Mouse (Mus musculus) ovary, postnatal 36 days (tissue): Measurements from ENCODE around the gene Cdc34b.
"Not testable (repeated sequence)": the region's sequence is repeated elsewhere in the genome, so short reads cannot be mapped to it uniquely, and the experiment has no call there.

Source experiments
- DNase-seq: peaks from one replicate; pipeline ENCODE4 v3.0.0; 2022; ENCODE audit warnings: low spot score, mixed read lengths

Gene Cdc34b

GRCm38 (mm10) chr11:94741732-94742272 is at the start of gene Cdc34b:
Cdc34b (plus strand) TSS chr11:94741782.
- DNase-seq, result no peak

- not testable (repeated sequence) for DNase-seq
Observed at GRCm38 (mm10) chr11:94692502-94692901, 49.1 kb upstream of the Cdc34b start.

GRCm38 (mm10) chr11:94695508-94695907 is 46.1 kb upstream of the Cdc34b start:
- no peak for DNase-seq

GRCm38 (mm10) chr11:94697140-94697539 is 44.4 kb upstream of the Cdc34b start:
- DNase-seq, result no peak

DNA sequence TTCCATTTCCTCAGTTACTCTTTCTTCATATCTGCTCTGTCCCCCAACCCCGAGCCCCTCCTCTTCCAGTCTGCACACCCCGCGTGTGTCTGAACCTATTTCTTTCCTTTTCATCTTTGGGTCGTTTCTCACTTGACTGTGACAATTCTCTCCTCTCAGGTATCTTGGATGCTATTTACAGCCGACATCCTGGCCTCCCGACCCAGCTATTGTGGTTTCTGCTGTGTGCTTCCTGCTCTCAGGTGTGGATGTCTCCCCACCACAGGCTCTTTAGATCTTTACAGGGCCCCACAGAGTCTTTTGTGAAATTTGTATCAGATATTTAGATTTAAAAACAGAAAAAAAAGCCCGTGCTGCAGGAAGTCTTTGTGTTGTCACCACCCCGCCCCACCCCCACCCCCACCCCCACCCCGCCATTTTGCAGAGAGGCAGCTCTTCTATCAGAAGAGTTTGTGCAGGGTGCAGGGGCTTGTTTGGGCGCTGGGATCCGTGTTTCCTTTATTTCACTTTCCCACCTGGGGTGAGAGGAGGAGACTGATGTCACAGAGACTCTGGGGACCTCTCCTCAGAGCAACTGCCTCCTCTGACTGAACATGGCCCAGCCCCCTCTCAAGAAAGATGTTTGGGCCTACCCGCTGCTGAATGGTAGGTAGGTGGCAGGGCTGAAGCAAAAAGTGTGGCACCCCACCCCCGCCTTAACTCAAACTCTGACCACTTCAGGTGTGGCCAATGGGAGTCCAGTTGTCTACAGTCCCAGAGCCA is 43.7 kb upstream of the Cdc34b start:
- DNase-seq, result no peak

- DNase-seq, result no peak
Observed at GRCm38 (mm10) chr11:94699399-94699798, 42.2 kb upstream of the Cdc34b start.

DNA sequence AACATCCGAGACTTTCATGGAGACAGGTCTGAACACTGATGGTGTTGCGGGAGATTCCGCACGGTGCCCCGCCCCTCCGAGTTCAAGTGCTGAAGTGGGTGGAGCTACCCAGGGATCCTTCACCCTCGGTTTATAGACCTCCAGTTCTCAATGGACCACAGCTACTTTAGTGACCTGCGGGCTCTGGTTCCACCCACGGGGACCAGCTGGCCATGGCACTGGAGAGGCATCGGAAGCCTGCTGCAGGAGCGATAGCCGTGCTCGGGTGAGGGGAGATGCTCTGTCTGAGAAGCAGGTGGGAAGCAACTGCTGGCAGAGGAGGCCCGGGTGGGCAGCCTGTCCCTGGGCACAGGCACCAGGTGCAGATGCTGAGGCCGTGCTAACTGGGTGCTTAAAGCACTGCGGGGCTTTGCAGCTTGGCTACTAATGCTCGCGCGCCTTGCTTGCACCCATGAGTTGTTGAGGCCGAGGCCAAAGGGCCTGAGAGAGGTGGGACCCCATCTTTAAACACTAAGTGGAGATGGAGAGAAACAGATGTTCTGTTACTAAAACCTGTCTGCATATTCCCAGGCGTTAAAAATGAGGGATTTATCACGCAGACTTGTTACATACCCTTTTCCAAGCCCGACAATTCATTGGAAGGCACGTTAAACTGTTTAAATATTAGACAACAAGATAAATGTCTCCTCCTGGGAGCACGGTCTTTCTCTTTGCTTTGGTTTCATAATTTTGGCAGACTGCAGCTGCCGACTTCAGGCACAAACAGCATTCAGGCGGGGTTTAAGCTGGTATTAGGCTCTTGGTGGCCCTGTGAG is 40.0 kb upstream of the Cdc34b start:
- no peak for DNase-seq

GRCm38 (mm10) chr11:94702216-94702610 is 39.4 kb upstream of the Cdc34b start:
- DNase-seq, result no peak

DNA sequence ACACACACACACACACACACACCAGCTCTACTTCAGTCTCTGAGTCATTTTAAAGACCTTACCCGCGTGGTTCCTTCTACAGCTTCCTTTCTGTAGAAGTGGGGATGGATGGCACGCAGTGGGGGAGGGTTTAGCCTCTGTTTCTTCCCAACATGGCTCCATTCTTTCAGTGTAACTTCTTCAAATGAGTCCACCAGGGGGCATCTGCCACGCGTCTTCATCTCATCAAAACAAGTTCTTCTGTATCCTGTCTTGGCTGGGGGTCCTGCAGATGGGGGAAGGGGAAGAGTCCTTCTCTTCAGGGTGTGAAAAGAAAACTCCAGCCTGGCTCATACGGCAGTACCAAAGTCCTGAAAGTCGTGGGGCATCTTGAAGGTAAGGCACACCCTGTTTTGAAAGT is 37.6 kb upstream of the Cdc34b start:
- DNase-seq, result no peak

- DNase-seq, result no peak
Observed at GRCm38 (mm10) chr11:94704472-94704871, 37.1 kb upstream of the Cdc34b start, which contains the start of gene Gm11541. Gm11541 (minus strand) TSS chr11:94704499.

DNA sequence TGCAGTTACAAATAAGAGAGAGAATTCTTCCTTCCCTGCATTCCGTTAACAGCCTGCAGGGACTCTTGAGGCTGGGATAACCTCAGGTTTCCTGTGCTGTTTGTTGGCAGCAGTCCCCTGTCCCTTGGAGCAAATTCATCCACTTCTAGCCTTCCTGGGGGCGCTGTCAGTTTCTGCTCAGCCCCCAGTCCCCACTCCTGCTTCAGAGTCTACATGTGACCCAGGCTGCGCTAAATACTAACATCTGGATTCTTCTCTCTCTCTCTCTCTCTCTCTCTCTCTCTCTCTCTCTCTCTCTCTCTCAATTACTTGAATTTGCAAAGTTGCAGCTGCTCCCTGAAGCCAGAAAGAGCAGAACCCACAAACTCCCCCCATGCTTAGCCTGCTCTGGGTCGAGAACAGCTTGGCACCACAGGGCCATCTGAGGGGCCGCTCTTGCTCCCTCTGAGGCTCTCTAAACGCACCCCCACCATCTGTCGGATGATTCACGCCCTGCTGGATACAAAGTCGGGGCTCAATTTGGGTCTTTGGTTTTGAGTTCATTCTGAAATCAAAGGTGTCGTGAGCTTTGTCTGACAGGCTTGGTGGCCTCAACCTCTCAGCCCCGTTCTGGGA is 28.2 kb upstream of the Cdc34b start:
- DNase-seq, result no peak

DNA sequence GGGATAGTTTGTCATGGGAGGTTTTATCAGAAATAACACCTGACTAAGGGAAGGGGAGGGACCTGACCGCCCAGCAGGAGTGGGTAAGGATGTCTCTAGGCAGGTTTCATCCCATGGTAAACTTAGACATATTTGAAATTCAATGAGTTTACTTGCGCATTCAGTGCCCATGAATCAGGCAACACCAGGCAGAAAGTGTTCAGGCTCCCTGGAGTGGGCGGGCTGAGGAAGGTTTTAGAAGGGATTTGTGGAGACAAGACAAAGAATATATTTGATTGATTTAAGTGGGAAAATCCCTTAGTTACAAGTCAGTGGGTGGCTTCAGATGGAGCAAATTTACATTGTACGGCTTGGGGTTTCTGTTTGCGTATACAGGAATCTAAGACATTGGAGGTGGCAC is 26.0 kb upstream of the Cdc34b start:
- DNase-seq, result no peak

DNA sequence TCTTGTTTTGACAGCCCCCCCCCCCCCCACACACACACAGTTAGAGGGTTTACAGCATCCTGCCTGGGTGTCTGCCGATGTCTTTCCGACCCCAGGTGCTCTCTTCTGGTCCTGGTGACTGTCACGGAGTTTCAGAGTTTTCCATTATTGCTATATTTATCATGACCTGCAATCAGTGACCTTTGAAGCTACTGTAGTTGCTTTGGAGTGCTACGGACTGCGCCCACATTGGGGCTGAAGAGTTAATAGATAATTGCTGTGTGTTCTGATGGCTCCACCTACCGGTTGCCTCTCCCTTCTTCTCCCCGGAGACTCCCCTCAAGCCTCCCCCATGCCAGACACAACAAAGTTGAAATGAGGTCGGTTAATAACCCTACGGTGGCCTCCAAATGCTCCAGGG is 24.8 kb upstream of the Cdc34b start:
- DNase-seq, result peak; percentile 50

DNA sequence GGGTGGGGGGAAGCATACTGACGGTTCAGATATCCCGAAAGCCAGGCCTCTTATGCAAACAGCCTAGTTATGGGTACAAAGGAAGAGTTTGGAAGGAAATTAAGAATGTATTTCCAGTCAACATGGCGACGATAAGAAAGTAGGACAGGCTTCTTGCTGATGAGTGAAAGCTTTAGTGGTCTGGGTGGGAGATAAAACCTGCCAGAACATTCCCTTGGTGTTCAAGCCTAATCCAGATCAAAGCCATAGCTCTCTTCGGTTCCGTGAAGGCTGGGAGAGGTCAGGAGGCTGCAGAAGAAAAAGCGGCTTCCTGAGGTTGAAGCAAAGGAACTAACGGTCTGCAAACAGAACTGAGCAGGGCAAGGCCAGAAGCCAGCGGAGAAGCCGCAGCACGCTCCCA is 24.3 kb upstream of the Cdc34b start:
- no peak for DNase-seq

- DNase-seq, result no peak
Observed at GRCm38 (mm10) chr11:94718113-94718909, 23.3 kb upstream of the Cdc34b start.

- DNase-seq, result no peak
Observed at GRCm38 (mm10) chr11:94719216-94719615, 22.4 kb upstream of the Cdc34b start.

- DNase-seq, result no peak
Observed at GRCm38 (mm10) chr11:94727306-94727705, 14.3 kb upstream of the Cdc34b start.

- DNase-seq, result no peak
Observed at GRCm38 (mm10) chr11:94728545-94728944, 13.0 kb upstream of the Cdc34b start.

- DNase-seq, result no peak
Observed at GRCm38 (mm10) chr11:94729565-94729964, 12.0 kb upstream of the Cdc34b start.

DNA sequence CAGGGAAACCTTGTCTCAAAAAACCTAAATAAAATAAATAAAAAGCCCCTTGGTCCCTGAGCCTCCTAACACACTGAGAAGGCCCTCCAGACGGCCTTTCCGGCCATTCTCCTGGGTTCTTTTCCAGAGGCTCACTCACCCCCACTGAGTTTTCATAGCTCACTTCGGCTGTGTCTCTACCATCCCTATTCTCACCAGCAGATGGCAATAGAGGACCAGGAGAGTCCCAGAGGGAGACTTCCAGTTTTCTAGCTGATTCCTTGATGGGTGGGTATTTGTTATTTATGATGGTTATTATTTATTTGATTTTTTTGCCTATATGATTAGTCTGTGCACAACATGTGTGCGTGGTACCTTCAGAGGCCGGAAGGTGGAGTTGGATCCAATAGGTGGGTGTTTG is 11.3 kb upstream of the Cdc34b start:
- DNase-seq, result peak; percentile 44

DNA sequence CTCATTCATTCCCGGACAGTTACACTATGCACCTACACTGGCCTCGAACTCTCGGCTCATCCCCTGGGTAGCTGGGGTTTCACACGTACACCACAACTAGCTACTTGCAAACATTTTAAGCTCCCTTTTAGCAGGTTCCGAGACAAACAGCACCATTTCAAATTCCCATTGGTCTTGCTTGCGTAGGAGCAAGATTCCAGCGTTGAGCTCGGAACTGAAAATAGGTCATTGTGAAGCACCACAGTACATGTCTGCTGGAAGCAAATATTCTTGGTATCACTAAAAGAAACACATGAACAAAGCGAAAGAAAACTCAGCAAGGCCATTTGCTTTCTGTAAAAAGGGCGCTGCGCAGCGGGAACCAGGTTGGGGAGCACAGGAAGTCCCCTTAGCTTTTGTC is 10.4 kb upstream of the Cdc34b start:
- no peak for DNase-seq

DNA sequence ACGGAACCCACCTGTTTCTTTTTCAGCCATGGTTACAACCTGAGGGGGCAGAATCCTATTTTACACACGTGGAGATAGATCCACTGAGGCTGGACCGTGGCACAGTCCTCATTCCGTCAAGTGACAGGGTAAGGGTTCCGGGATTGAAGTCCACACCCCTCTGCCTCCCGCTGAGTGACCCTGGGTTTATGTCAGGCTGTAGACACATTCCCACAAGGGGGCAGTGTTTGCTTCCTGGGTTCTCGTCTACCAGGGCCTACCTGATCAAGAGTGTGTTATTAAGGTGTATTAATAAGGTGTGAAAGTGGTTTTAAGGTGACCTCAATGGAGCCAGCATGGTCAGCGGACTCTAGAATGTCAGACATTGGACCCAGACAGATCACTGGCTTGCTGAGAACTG is 8.8 kb upstream of the Cdc34b start:
- DNase-seq, result no peak
